Mouse (Mus musculus): Measurements from ENCODE around the gene Hnrnpab. TPM values are rescaled to one million over a fixed set of nuclear protein-coding genes. Genes with fewer than 3 reads are reported as not detected.

The Hnrnpab gene
- polyA plus RNA-seq, 1 experiment: 116 TPM

DNA sequence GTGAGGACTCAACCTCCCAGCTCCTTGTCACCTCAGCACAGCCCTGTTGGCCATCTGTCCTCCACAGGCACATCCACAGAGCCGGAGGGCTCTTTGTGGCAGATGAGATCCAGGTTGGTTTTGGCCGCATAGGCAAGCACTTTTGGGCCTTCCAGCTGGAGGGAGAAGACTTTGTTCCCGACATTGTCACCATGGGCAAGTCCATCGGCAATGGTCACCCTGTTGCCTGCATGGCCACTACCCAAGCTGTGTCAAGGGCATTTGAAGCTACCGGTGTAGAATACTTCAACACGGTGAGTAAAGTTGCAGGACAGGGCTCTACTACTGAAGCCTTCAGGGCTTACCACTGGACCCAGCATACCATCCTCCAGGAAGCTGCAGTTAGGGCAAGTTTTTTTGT lies 12.8 kb downstream of the Hnrnpab start:
- no peaks in the 10 kb centered on the region for H3K27me3 ChIP-seq (replicated peaks; ENCODE audit: control insufficient read depth, insufficient read depth, low read length)
- WGBS: 84% methylated on average over 6 of the region's 6 CpGs
- DNase-seq: no peak
- H3K4me1 ChIP-seq (ENCODE audit: control insufficient read depth, insufficient read depth, low read length): peaks cover 3% of the 10 kb centered on the region; the same call in 1 of the 2 replicates
- H3K4me3 ChIP-seq (ENCODE audit: insufficient read depth, low read depth, low read length): no peak overlapping the region
- no peak overlapping the region for H3K27ac ChIP-seq (ENCODE audit: insufficient read depth, low read depth, low read length)
- H3K36me3 ChIP-seq (ENCODE audit: control insufficient read depth, insufficient read depth, low read length): peaks cover 8% of the 10 kb centered on the region
- TF ChIP-seq CTCF (conservative IDR thresholded peaks at IDR 0.05; ENCODE audit: insufficient read depth, insufficient read length, low read depth, low read length) (no peak), POLR2A (IDR thresholded peaks at IDR 0.05; ENCODE audit: low read depth, low read length) (no peak)

- DNase-seq: no peak
- no peak overlapping the region for H3K4me3 ChIP-seq (ENCODE audit: insufficient read depth, low read depth, low read length)
- TF ChIP-seq CTCF (conservative IDR thresholded peaks at IDR 0.05; ENCODE audit: insufficient read depth, insufficient read length, low read depth, low read length): no peak
- TF ChIP-seq POLR2A (IDR thresholded peaks at IDR 0.05; ENCODE audit: low read depth, low read length): no peak
- H3K27ac ChIP-seq (ENCODE audit: insufficient read depth, low read depth, low read length): no peak overlapping the region
- H3K4me1 ChIP-seq (ENCODE audit: control insufficient read depth, insufficient read depth, low read length): peaks cover 3% of the 10 kb centered on the region; the same call in 1 of the 2 replicates
- peaks cover 7% of the 10 kb centered on the region for H3K36me3 ChIP-seq (ENCODE audit: control insufficient read depth, insufficient read depth, low read length)
- 87% methylated on average over 4 of the region's 4 CpGs for WGBS
- H3K27me3 ChIP-seq (replicated peaks; ENCODE audit: control insufficient read depth, insufficient read depth, low read length): no peaks in the 10 kb centered on the region
Observed at GRCm38 (mm10) chr11:51593368-51593767, 13.3 kb downstream of the Hnrnpab start.

- peaks cover 7% of the 10 kb centered on the region for H3K36me3 ChIP-seq (ENCODE audit: control insufficient read depth, insufficient read depth, low read length)
- peaks cover 3% of the 10 kb centered on the region; the same call in 1 of the 2 replicates for H3K4me1 ChIP-seq (ENCODE audit: control insufficient read depth, insufficient read depth, low read length)
- no peak overlapping the region for H3K4me3 ChIP-seq (ENCODE audit: insufficient read depth, low read depth, low read length)
- no peak overlapping the region for H3K27ac ChIP-seq (ENCODE audit: insufficient read depth, low read depth, low read length)
- TF ChIP-seq CTCF (conservative IDR thresholded peaks at IDR 0.05; ENCODE audit: insufficient read depth, insufficient read length, low read depth, low read length): no peak
- no peak for TF ChIP-seq POLR2A (IDR thresholded peaks at IDR 0.05; ENCODE audit: low read depth, low read length)
- H3K27me3 ChIP-seq (replicated peaks; ENCODE audit: control insufficient read depth, insufficient read depth, low read length): no peaks in the 10 kb centered on the region
- no peak for DNase-seq
- 85% methylated on average over 7 of the region's 7 CpGs for WGBS
Observed at GRCm38 (mm10) chr11:51591915-51592314, 14.7 kb downstream of the Hnrnpab start.

DNA sequence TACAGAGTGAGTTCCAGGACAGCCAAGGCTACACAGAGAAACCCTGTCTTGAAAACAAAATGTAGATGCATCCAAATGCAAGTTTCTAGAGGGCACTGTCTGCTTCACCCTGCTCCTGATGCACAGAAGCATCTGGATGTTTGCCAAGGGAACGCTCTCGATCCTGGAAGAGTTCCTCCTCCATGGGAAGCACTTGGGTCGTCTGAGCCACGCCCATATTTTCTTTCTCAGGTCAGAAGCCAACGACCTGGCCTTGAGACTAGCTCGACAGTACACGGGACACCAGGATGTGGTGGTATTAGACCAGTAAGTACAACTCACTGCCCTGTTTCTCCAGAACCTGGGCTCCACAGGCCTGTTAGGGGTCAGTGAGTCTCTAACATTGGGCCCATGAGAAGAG lies 15.5 kb downstream of the Hnrnpab start:
- H3K27me3 ChIP-seq (replicated peaks; ENCODE audit: control insufficient read depth, insufficient read depth, low read length): no peaks in the 10 kb centered on the region
- TF ChIP-seq POLR2A (IDR thresholded peaks at IDR 0.05; ENCODE audit: low read depth, low read length) (no peak), CTCF (conservative IDR thresholded peaks at IDR 0.05; ENCODE audit: insufficient read depth, insufficient read length, low read depth, low read length) (no peak)
- peaks cover 6% of the 10 kb centered on the region; the same call in 1 of the 2 replicates for H3K4me1 ChIP-seq (ENCODE audit: control insufficient read depth, insufficient read depth, low read length)
- no peak overlapping the region for H3K4me3 ChIP-seq (ENCODE audit: insufficient read depth, low read depth, low read length)
- H3K36me3 ChIP-seq (ENCODE audit: control insufficient read depth, insufficient read depth, low read length): peaks cover 7% of the 10 kb centered on the region
- no peak overlapping the region for H3K27ac ChIP-seq (ENCODE audit: insufficient read depth, low read depth, low read length)
- DNase-seq: peak; percentile 34
- WGBS: 27% methylated on average over 7 of the region's 7 CpGs

GRCm38 (mm10) chr11:51590002-51590401 lies 16.6 kb downstream of the Hnrnpab start:
- no peak overlapping the region for H3K27ac ChIP-seq (ENCODE audit: insufficient read depth, low read depth, low read length)
- TF ChIP-seq CTCF (conservative IDR thresholded peaks at IDR 0.05; ENCODE audit: insufficient read depth, insufficient read length, low read depth, low read length) (no peak), POLR2A (IDR thresholded peaks at IDR 0.05; ENCODE audit: low read depth, low read length) (no peak)
- H3K4me1 ChIP-seq (ENCODE audit: control insufficient read depth, insufficient read depth, low read length): peaks cover 17% of the 10 kb centered on the region
- H3K4me3 ChIP-seq (ENCODE audit: insufficient read depth, low read depth, low read length): no peak overlapping the region
- no peak for DNase-seq
- H3K36me3 ChIP-seq (ENCODE audit: control insufficient read depth, insufficient read depth, low read length): peaks cover 6% of the 10 kb centered on the region; the same call in 1 of the 2 replicates
- H3K27me3 ChIP-seq (replicated peaks; ENCODE audit: control insufficient read depth, insufficient read depth, low read length): no peaks in the 10 kb centered on the region

DNA sequence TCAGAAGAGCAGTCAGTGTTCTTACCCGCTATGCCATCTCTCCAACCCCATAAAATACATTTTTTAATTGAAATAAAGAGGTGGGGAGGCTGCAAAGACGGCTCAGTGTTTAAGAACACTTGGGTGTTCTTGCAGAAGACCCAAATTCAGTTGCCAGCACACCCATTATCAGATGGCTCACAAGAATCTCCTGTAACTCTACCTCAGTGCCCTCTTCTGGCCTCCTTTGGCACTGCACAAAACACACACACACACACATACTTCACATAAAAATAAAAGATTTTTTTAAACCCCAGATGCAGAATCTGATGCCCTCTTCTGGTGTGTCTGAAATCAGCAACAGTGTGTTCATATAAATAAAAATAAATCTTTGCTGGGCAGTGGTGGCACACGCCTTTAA lies 17.8 kb downstream of the Hnrnpab start:
- WGBS: 97% methylated on average over 3 of the region's 3 CpGs
- H3K27me3 ChIP-seq (replicated peaks; ENCODE audit: control insufficient read depth, insufficient read depth, low read length): no peaks in the 10 kb centered on the region
- no peak overlapping the region for H3K27ac ChIP-seq (ENCODE audit: insufficient read depth, low read depth, low read length)
- peaks cover 6% of the 10 kb centered on the region; the same call in 1 of the 2 replicates for H3K36me3 ChIP-seq (ENCODE audit: control insufficient read depth, insufficient read depth, low read length)
- H3K4me3 ChIP-seq (ENCODE audit: insufficient read depth, low read depth, low read length): no peak overlapping the region
- H3K4me1 ChIP-seq (ENCODE audit: control insufficient read depth, insufficient read depth, low read length): peaks cover 17% of the 10 kb centered on the region
- DNase-seq: no peak
- no peak for TF ChIP-seq CTCF (conservative IDR thresholded peaks at IDR 0.05; ENCODE audit: insufficient read depth, insufficient read length, low read depth, low read length)
- no peak for TF ChIP-seq POLR2A (IDR thresholded peaks at IDR 0.05; ENCODE audit: low read depth, low read length)

GRCm38 (mm10) chr11:51587059-51587458 lies 19.6 kb downstream of the Hnrnpab start:
- peaks cover 20% of the 10 kb centered on the region for H3K4me1 ChIP-seq (ENCODE audit: control insufficient read depth, insufficient read depth, low read length)
- DNase-seq: no peak
- 90% methylated on average over 1 of the region's 1 CpGs for WGBS
- H3K36me3 ChIP-seq (ENCODE audit: control insufficient read depth, insufficient read depth, low read length): no peaks in the 10 kb centered on the region
- H3K27ac ChIP-seq (ENCODE audit: insufficient read depth, low read depth, low read length): no peak overlapping the region
- TF ChIP-seq POLR2A (IDR thresholded peaks at IDR 0.05; ENCODE audit: low read depth, low read length) (no peak), CTCF (conservative IDR thresholded peaks at IDR 0.05; ENCODE audit: insufficient read depth, insufficient read length, low read depth, low read length) (no peak)
- H3K27me3 ChIP-seq (replicated peaks; ENCODE audit: control insufficient read depth, insufficient read depth, low read length): no peaks in the 10 kb centered on the region
- no peak overlapping the region for H3K4me3 ChIP-seq (ENCODE audit: insufficient read depth, low read depth, low read length)
